Mouse (Mus musculus) myocyte (in vitro differentiated cells): ENCODE data around the gene Caln1.

Source experiments
- MAX ChIP-seq: IDR thresholded peaks from one replicate; pipeline ENCODE4 v1.6.1; 2011; ENCODE audit warnings: low read depth, mild to moderate bottlenecking, control low read depth
- MYOD1 ChIP-seq, 3 experiments: IDR thresholded peaks; one replicate each; pipeline ENCODE4 v1.6.1; 2011; ENCODE audit warnings: control low read depth in 2 of 3, low read depth in 2 of 3, mild to moderate bottlenecking in 2 of 3, moderate library complexity in 1 of 3; ENCODE audit not compliant: insufficient read length in 2 of 3, control insufficient read depth in 1 of 3
- POLR2A ChIP-seq: IDR thresholded peaks from one replicate; pipeline ENCODE4 v1.6.1; 2011; ENCODE audit warnings: low read depth, mild to moderate bottlenecking, control low read depth, moderate library complexity; ENCODE audit not compliant: insufficient read length
- POLR2AphosphoS2 ChIP-seq: IDR thresholded peaks from one replicate; pipeline ENCODE4 v1.6.1; 2011; ENCODE audit warnings: low read depth, control low read depth; ENCODE audit not compliant: insufficient read length
- REST ChIP-seq: IDR thresholded peaks from one replicate; pipeline ENCODE4 v1.6.1; 2011; ENCODE audit warnings: mild to moderate bottlenecking, control low read depth, moderate library complexity; ENCODE audit not compliant: insufficient read depth, insufficient read length
- SRF ChIP-seq: IDR thresholded peaks from one replicate; pipeline ENCODE4 v1.6.1; 2011; ENCODE audit warnings: low read depth; ENCODE audit not compliant: control insufficient read depth, insufficient read length
- TCF12 ChIP-seq: IDR thresholded peaks from one replicate; pipeline ENCODE4 v1.6.1; 2011; ENCODE audit warnings: mild to moderate bottlenecking, control low read depth; ENCODE audit not compliant: poor library complexity, insufficient read depth, severe bottlenecking
- USF1 ChIP-seq: IDR thresholded peaks from one replicate; pipeline ENCODE4 v1.6.1; 2011; ENCODE audit warnings: low read depth, mild to moderate bottlenecking, control low read depth, moderate library complexity

DNA sequence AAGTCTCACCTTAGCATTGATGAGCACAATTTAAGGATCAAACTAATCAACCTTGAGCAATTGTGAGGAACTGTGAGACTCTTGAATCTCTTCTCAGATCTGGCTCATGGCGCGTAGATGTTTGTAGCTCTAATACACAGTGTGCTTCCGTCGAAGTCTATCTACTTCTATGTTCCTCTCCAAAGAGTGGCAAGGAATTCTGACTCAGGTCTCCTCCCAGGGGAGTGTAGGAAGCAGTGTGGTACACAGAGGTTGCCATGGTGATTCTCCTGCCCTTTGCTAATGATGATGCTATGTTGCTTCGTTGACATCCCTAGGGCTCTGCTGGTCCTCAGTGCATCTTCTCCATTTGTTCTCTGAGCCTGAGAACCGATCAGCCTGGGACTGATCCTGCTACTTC lies 403.2 kb downstream of the Caln1 start:
- TF ChIP-seq POLR2A (no peak), MAX (no peak), USF1 (no peak), TCF12 (no peak), SRF (no peak), MYOD1 (IDR thresholded peaks at IDR 0.05; ENCODE audit: control insufficient read depth in 1 of 3, insufficient read length in 2 of 3, low read depth in 2 of 3) (no peak), POLR2AphosphoS2 (no peak), REST (no peak)
